Mouse (Mus musculus): ENCODE results near the gene Tlnrd1. TPM values are rescaled to one million over a fixed set of nuclear protein-coding genes. Genes with fewer than 3 reads are reported as not detected.
"Not testable (repeated sequence)": the region's sequence is repeated elsewhere in the genome, so short reads cannot be mapped to it uniquely, and the experiment has no call there.

The Tlnrd1 gene
- polyA plus RNA-seq, 1 experiment from 2014 or later = 13.0 TPM

GRCm38 (mm10) chr7:83901425-83901824, 17.3 kb upstream of the Tlnrd1 start:
- Histone ChIP-seq H3K27me3 (ENCODE audit: control insufficient read depth, insufficient read depth, low read length) (no peaks in the 10 kb centered on the region), H3K27ac (no peak overlapping the region), H3K4me1 (replicated peaks; ENCODE audit: control insufficient read depth, insufficient read depth, low read length) (no peaks in the 10 kb centered on the region), H3K9ac (no peak overlapping the region), H3K4me3 (replicated peaks; ENCODE audit: low read length) (no peak overlapping the region), H3K36me3 (replicated peaks; ENCODE audit: control insufficient read depth, insufficient read depth) (peaks cover 46% of the 10 kb centered on the region), H3K9me3 (ENCODE audit: control insufficient read depth, low read length) (0 out of 2 replicates have a peak, but pooled peaks cover 5% of the 10 kb centered on the region), H3K4me2 (replicated peaks) (no peak overlapping the region)
- WGBS = 85% methylated on average over 4 of the region's 4 CpGs
- ATAC-seq (ENCODE audit: low FRiP score) (no peak), DNase-seq (ENCODE audit: low spot score) (no peak)

- Histone ChIP-seq H3K27ac (no peak overlapping the region), H3K4me1 (replicated peaks; ENCODE audit: control insufficient read depth, insufficient read depth, low read length) (no peaks in the 10 kb centered on the region), H3K9ac (no peak overlapping the region), H3K9me3 (ENCODE audit: control insufficient read depth, low read length) (no peaks in the 10 kb centered on the region), H3K4me3 (replicated peaks; ENCODE audit: low read length) (no peak overlapping the region), H3K36me3 (replicated peaks; ENCODE audit: control insufficient read depth, insufficient read depth) (peaks cover 55% of the 10 kb centered on the region), H3K4me2 (replicated peaks) (no peak overlapping the region), H3K27me3 (ENCODE audit: control insufficient read depth, insufficient read depth, low read length) (no peaks in the 10 kb centered on the region)
- ATAC-seq (ENCODE audit: low FRiP score) = no peak
- DNase-seq (ENCODE audit: low spot score) = no peak
- WGBS = 79% methylated on average over 3 of the region's 3 CpGs
Measured at GRCm38 (mm10) chr7:83900519-83900918, 16.4 kb upstream of the Tlnrd1 start.

GRCm38 (mm10) chr7:83898267-83898666, 14.2 kb upstream of the Tlnrd1 start:
- 96% methylated on average over 11 of the region's 11 CpGs for whole genome bisulfite sequencing
- ATAC-seq (ENCODE audit: low FRiP score) (no peak), DNase-seq (ENCODE audit: low spot score) (no peak)
- Histone ChIP-seq H3K9me3 (ENCODE audit: control insufficient read depth, low read length) (no peaks in the 10 kb centered on the region), H3K4me2 (replicated peaks) (no peak overlapping the region), H3K36me3 (replicated peaks; ENCODE audit: control insufficient read depth, insufficient read depth) (peaks cover 64% of the 10 kb centered on the region), H3K27me3 (ENCODE audit: control insufficient read depth, insufficient read depth, low read length) (no peaks in the 10 kb centered on the region), H3K27ac (no peak overlapping the region), H3K4me3 (replicated peaks; ENCODE audit: low read length) (no peak overlapping the region), H3K9ac (no peak overlapping the region), H3K4me1 (replicated peaks; ENCODE audit: control insufficient read depth, insufficient read depth, low read length) (peaks cover 13% of the 10 kb centered on the region)

- H3K9me3 ChIP-seq (ENCODE audit: control insufficient read depth, low read length) = no peaks in the 10 kb centered on the region
- H3K36me3 ChIP-seq (replicated peaks; ENCODE audit: control insufficient read depth, insufficient read depth) = peaks cover 62% of the 10 kb centered on the region
- peaks cover 20% of the 10 kb centered on the region for H3K4me1 ChIP-seq (replicated peaks; ENCODE audit: control insufficient read depth, insufficient read depth, low read length)
- ATAC-seq (ENCODE audit: low FRiP score) (no peak), DNase-seq (ENCODE audit: low spot score) (no peak)
- H3K4me3 ChIP-seq (replicated peaks; ENCODE audit: low read length) = no peak overlapping the region
- no peak overlapping the region for H3K4me2 ChIP-seq (replicated peaks)
- no peak overlapping the region for H3K27ac ChIP-seq
- no peak overlapping the region for H3K9ac ChIP-seq
- 98% methylated on average over 5 of the region's 5 CpGs for WGBS
- no peaks in the 10 kb centered on the region for H3K27me3 ChIP-seq (ENCODE audit: control insufficient read depth, insufficient read depth, low read length)
Measured at GRCm38 (mm10) chr7:83896077-83896740, 12.1 kb upstream of the Tlnrd1 start.

- no peak for DNase-seq (ENCODE audit: low spot score)
- no peak overlapping the region for H3K27ac ChIP-seq
- peaks cover 20% of the 10 kb centered on the region for H3K4me1 ChIP-seq (replicated peaks; ENCODE audit: control insufficient read depth, insufficient read depth, low read length)
- H3K9me3 ChIP-seq (ENCODE audit: control insufficient read depth, low read length) = no peaks in the 10 kb centered on the region
- no peaks in the 10 kb centered on the region for H3K27me3 ChIP-seq (ENCODE audit: control insufficient read depth, insufficient read depth, low read length)
- H3K9ac ChIP-seq = no peak overlapping the region
- H3K4me3 ChIP-seq (replicated peaks; ENCODE audit: low read length) = no peak overlapping the region
- WGBS = 95% methylated on average over 1 of the region's 1 CpGs
- no peak for ATAC-seq (ENCODE audit: low FRiP score)
- no peak overlapping the region for H3K4me2 ChIP-seq (replicated peaks)
- H3K36me3 ChIP-seq (replicated peaks; ENCODE audit: control insufficient read depth, insufficient read depth) = peaks cover 43% of the 10 kb centered on the region
Measured at GRCm38 (mm10) chr7:83894348-83894747, 10.2 kb upstream of the Tlnrd1 start.

- WGBS = under 1% methylated on average over 21 of the region's 21 CpGs
- no peak for DNase-seq (ENCODE audit: low spot score)
- ATAC-seq (ENCODE audit: low FRiP score) = peak; percentile 58
Measured at GRCm38 (mm10) chr7:83892333-83892669, 8.2 kb upstream of the Tlnrd1 start.

GRCm38 (mm10) chr7:83891433-83892332, 7.6 kb upstream of the Tlnrd1 start:
- ATAC-seq (ENCODE audit: low FRiP score) (peak; percentile 97), DNase-seq (ENCODE audit: low spot score) (peak; percentile 97)
- H3K9ac ChIP-seq = peak overlapping the region; percentile 73
- H3K36me3 ChIP-seq (replicated peaks; ENCODE audit: control insufficient read depth, insufficient read depth) = peaks cover 20% of the 10 kb centered on the region
- peak overlapping the region; percentile 59 for H3K4me3 ChIP-seq (replicated peaks; ENCODE audit: low read length)
- no peaks in the 10 kb centered on the region; the same call in 1 of the 2 replicates for H3K9me3 ChIP-seq (ENCODE audit: control insufficient read depth, low read length)
- H3K27me3 ChIP-seq (ENCODE audit: control insufficient read depth, insufficient read depth, low read length) = no peaks in the 10 kb centered on the region
- peak overlapping the region; percentile 88 for H3K27ac ChIP-seq
- H3K4me1 ChIP-seq (replicated peaks; ENCODE audit: control insufficient read depth, insufficient read depth, low read length) = peaks cover 20% of the 10 kb centered on the region
- 2% methylated on average over 43 of the region's 44 CpGs for WGBS
- peak overlapping the region; percentile 62 for H3K4me2 ChIP-seq (replicated peaks)

More at GRCm38 (mm10) chr7:83892333-83892669, 8.2 kb upstream of the Tlnrd1 start:
- H3K36me3 ChIP-seq (replicated peaks; ENCODE audit: control insufficient read depth, insufficient read depth) = peaks cover 24% of the 10 kb centered on the region
- H3K4me3 ChIP-seq (replicated peaks; ENCODE audit: low read length) = peak overlapping the region; percentile 59
- H3K9ac ChIP-seq = peak overlapping the region; percentile 73
- peak overlapping the region; percentile 62 for H3K4me2 ChIP-seq (replicated peaks)
- H3K4me1 ChIP-seq (replicated peaks; ENCODE audit: control insufficient read depth, insufficient read depth, low read length) = peaks cover 20% of the 10 kb centered on the region
- H3K27ac ChIP-seq = peak overlapping the region; percentile 88
- H3K27me3 ChIP-seq (ENCODE audit: control insufficient read depth, insufficient read depth, low read length) = no peaks in the 10 kb centered on the region
- no peaks in the 10 kb centered on the region for H3K9me3 ChIP-seq (ENCODE audit: control insufficient read depth, low read length)

DNA sequence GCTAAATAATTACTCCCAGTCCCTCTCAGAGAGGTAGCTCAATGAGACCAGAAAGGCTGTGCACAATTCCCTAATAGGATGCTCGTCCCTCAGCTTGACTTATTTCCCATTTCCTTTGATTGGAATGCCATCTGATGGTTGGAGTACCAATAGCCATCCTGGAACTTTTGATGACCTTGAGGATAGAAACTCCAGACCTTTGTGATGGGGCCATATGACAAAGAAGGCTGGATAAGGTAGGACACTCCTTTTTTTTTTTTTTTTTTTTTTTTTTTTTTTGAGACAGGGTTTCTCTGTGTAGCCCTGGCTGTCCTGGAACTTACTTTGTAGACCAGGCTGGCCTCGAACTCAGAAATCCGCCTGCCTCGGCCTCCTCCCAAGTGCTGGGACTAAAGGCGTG, 5.8 kb upstream of the Tlnrd1 start:
- H3K4me2 ChIP-seq (replicated peaks); H3K4me3 ChIP-seq (replicated peaks; ENCODE audit: low read length); DNase-seq (ENCODE audit: low spot score); H3K27ac ChIP-seq; H3K27me3 ChIP-seq (ENCODE audit: control insufficient read depth, insufficient read depth, low read length); H3K9ac ChIP-seq; H3K36me3 ChIP-seq (replicated peaks; ENCODE audit: control insufficient read depth, insufficient read depth); H3K9me3 ChIP-seq (ENCODE audit: control insufficient read depth, low read length); ATAC-seq (ENCODE audit: low FRiP score): not testable (repeated sequence)
- H3K4me1 ChIP-seq (replicated peaks; ENCODE audit: control insufficient read depth, insufficient read depth, low read length) = peaks cover 20% of the 10 kb centered on the region
- 88% methylated on average over 5 of the region's 5 CpGs for WGBS

DNA sequence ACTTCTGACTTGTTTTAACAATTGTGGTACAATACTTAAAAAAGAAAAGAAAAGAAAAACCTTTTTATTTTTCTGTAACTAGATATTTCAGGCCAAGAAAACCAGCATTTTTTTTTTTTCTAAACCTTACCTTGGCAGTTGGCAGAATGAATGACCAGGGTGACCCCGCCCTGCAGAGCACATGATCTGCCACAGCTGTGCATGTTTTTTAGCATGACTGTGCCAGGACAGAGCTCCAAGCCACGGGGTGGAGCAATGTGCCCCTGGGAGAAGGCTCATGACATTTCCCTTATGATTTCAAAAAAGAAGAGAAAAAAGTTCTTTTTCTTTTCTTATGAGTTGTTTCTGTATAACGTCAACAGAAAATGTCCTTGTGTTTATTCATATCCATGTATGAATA, 5.3 kb upstream of the Tlnrd1 start:
- H3K27ac ChIP-seq = no peak overlapping the region
- no peak for DNase-seq (ENCODE audit: low spot score)
- ATAC-seq (ENCODE audit: low FRiP score) = no peak
- no peak overlapping the region for H3K9ac ChIP-seq
- H3K4me1 ChIP-seq (replicated peaks; ENCODE audit: control insufficient read depth, insufficient read depth, low read length) = peaks cover 21% of the 10 kb centered on the region
- no peak overlapping the region for H3K4me3 ChIP-seq (replicated peaks; ENCODE audit: low read length)
- WGBS = 66% methylated on average over 3 of the region's 3 CpGs
- no peaks in the 10 kb centered on the region for H3K36me3 ChIP-seq (replicated peaks; ENCODE audit: control insufficient read depth, insufficient read depth)
- no peaks in the 10 kb centered on the region for H3K27me3 ChIP-seq (ENCODE audit: control insufficient read depth, insufficient read depth, low read length)
- H3K9me3 ChIP-seq (ENCODE audit: control insufficient read depth, low read length) = no peaks in the 10 kb centered on the region; the same call in 1 of the 2 replicates
- no peak overlapping the region for H3K4me2 ChIP-seq (replicated peaks)

Measured in hindbrain, embryonic 14.5 days (tissue).